Mouse (Mus musculus): ENCODE measurements around the gene Gm17374.
"Not testable (repeated sequence)": the region's sequence is repeated elsewhere in the genome, so short reads cannot be mapped to it uniquely, and the experiment has no call there.

Gene Gm17374

DNA sequence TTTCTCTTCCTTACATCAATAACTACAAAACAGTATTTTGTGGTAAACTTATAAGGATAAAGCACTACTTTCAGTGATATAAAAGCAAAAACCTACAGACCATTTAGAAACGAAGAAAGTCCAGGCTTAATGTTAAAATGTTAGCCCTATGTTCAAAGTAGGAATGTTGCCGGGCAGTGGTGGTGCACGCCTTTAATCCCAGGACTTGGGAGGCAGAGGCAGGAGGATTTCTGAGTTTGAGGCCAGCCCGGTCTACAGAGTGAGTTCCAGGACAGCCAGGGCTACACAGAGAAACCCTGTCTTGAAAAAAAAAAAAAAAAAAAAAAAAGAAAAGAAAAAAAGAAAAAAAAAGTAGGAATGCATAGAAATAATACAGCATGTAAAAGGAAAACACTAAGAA is at the start of gene Gm17374:
Gene Gm17374, plus strand, starts transcription at position 301 of the 400 bp plus-strand sequence.
- in situ Hi-C loops (cut with MboI, MseI), result loop anchor here (10.0 kb wide), 1 partner anchor 157 kb away; no protein-coding TSS in a partner anchor

- in situ Hi-C loops (cut with MboI, MseI), result no loop called here
Observed at GRCm38 (mm10) chr2:140104951-140105350, 46.9 kb upstream of the Gm17374 start.

DNA sequence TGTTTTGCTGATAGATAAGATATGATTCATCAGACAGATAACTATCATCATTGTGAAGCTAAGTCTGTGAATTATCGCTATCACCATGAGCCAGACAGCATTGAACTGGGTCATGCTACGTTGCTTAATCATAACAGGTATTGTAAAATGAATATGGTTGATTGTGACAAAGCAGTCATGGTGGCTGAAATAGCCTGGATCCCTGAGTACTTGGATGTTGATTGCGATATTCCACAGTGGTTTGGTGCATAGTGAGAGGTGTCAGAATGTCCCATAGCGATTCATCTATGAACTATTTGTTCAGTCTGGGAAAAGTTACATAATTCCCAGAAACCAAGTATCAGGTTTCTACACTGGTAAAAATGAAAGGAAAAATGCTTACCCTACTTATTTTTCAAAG is 44.2 kb upstream of the Gm17374 start:
- in situ Hi-C loops (cut with MboI, MseI), result no loop called here

GRCm38 (mm10) chr2:140108945-140109344 is 42.9 kb upstream of the Gm17374 start:
- in situ Hi-C loops (cut with MboI, MseI), result no loop called here

DNA sequence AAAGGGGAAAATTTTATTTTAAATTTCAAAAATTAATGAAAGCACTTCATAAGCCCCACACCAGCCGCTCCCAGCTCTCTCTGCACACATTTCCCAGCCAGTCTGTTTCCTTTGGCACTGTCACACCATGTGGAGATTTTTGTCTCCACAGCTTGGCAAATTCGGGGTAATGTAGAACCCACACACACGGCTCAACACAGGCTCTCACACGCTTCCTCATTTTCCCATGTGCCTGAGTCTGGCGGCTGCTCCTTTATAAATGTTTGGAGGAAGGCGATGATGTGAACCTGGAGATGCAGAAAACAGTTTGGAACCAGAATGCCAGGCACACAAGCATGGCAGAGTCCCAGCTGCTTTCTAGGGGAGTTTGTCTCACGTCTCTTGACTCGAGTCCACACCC is 38.0 kb upstream of the Gm17374 start:
- in situ Hi-C loops (cut with MboI, MseI), result no loop called here

DNA sequence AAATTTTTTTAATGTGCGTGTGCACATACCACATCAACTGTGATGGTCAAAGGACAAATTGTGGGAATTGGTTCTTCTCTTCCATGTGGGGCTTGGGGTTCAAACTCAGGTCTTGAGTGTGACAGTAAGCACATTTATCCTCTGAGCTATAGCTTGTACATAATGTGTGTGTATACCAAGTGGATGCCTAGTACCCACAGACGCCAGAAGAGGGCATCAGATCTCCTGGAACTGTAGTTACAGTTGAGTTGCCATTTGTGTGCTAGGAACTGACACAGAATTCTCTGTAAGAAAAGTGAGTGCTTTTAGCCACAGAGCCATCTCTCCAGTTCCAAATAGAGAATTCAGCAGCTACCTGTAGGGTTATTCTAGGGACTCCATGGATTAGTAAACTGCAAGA is 26.3 kb upstream of the Gm17374 start:
- in situ Hi-C loops (cut with MboI, MseI), result no loop called here

DNA sequence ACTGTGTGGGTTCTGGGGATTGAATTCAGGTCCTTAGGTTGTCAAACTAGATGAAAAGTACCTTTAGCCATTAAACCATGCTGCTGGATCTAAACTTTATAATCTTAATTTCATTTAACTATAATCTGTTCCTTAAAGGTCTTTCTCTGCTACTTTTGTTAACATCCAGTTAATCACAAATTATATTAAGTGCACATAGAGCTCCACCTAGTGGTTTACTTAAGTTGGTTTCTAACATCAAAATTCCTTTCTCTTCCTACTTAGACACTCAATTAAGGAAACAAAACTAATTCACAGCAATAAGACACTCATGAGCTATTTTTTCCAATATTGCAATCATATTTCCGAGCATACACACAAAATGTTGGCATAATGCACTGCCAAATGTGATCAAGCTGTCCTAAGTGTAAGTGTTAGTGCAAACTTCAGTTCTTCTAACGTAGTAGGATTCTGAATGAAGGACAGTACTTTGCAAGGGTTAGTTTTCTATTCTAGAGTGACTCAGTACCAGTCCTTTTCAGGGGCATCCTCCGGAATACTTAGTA is 7.4 kb downstream of the Gm17374 start:
- in situ Hi-C loops (cut with MboI, MseI), result loop anchor here (10.0 kb wide), 1 partner anchor 164 kb away; no protein-coding TSS in a partner anchor

DNA sequence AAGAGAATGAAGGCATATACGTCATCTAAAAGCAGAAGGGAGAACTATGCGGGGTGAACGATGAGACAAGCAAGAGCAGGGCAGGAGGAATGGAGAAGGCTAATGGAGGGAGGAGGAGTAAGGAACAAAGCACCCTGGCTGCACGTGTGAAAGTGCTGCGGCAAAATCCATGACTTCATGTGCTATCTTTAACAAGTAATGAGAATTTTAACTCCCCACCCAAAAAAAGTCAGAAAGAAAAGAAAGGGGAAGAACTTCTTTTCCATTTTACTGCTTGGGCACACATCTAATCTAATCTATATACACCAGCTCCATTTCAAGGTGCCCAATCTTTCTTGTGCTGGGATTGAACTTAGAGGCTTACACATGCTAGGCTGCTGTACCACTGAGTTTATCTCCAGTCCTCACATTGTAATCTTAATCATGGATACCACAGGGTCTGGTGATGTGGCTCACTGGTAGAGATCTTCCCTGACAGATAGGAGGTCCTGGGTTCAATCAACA is 11.6 kb downstream of the Gm17374 start:
- in situ Hi-C loops (cut with MboI, MseI), result no loop called here

DNA sequence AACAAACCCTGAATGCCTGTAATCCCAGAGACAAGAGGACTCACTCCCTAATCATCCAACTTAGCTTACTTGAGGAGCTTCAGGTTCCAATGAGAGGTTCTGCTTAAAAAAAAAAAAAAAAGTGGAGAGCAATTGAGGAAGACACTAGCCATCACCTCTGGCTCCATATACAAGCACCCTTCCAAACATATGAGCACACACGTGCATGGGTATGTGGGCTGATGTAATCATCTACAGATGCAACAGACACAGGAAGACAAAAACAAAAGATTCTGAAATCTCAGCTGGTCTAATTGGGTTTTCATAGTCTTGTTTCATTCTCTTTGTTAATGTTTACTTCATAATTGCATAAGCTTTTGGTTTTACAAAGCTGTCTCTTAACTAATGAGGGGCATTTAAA is 17.2 kb downstream of the Gm17374 start:
- in situ Hi-C loops (cut with MboI, MseI), result no loop called here

DNA sequence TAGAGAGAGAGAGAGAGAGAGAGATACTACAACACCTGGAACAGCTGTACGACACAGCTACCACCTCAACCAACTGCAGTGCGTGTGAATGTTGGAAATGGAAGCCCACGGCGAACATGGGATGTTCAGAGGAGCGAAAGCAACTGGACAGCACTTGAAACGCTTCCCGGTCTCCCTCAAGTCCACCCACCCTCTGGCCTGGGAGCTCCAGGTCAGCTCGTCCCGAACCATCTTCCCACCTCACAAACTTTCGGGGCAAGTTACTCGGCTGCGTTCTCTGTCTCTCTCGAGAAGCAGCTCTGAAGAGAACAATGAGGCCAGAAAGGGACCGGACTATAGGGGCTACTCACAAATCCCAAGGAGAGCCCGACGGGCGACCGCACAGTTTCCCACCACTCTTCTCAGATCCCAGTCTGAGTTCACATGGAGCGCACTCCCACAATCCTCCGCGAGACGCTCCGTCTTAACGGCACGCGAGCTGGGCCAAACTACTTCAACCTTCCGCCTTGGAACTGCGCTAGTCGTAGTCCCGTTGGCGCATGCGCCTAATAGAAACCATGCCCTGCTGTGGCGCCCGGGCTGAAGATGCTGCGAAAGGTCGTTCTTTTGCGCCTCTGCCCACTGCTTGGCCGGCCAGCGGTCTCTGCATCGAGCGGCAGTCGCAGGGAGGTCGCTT is 18.4 kb downstream of the Gm17374 start, which contains the start of the genes Esf1 and Ndufaf5:
Gene Esf1, minus strand, starts transcription at position 438 of the 676 bp plus-strand sequence.
Gene Ndufaf5, plus strand, starts transcription at position 523 of the 676 bp plus-strand sequence.
- in situ Hi-C loops (cut with MboI, MseI), result loop anchor here (10.0 kb wide), 1 partner anchor 225 kb away; the partner anchor contains the start of gene Macrod2

- in situ Hi-C loops (cut with MboI, MseI), result loop anchor here (10.0 kb wide), 1 partner anchor 224 kb away; the partner anchor contains the start of gene Macrod2
Observed at GRCm38 (mm10) chr2:140170803-140171553, 19.1 kb downstream of the Gm17374 start.

DNA sequence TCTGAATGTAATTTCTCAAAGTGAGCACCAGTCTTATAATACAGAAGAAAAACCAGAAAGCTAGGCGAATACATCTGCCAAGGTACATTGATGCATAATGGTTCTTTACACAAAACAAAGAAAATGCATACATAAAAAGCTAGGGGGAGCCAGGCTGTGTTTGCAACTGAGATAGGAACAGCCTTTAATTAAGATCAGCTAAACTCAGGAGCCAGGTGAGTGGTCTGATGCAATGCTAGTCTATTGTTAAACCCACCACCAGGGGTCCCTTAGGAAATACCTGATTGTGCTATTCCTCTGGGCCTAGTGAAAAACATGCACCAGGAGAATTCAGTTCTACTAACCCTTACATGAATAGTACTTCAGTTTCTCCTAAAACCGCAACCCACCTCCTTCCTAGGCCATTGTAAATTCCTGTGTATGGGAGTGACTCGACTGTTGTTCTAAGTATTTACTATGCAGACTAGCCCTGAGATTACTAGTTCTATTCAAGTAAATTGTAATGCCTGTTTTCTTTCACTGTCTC is 33.9 kb downstream of the Gm17374 start:
- in situ Hi-C loops (cut with MboI, MseI), result not testable (repeated sequence)

DNA sequence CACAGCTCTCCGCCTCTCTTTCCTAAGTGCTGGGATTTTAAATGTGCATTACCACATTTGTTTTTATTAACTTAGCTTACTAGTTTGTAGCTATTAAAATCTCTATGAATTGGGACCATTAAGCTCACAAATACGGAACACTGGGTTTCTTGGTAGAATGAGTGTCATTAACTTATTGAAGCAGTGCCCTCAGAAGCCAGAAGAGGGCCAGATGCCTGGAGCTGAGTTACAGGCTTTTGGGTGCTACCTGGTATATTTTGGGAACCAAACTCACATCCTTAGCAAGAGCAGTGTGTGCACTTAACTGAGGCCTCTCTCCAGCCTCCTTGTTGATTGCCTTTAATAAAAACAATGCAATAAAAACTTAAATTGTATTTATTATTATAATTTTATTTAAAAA is 48.9 kb downstream of the Gm17374 start:
- in situ Hi-C loops (cut with MboI, MseI), result loop anchor here (5.0 kb wide), 1 partner anchor 222 kb away; no protein-coding TSS in a partner anchor

DNA sequence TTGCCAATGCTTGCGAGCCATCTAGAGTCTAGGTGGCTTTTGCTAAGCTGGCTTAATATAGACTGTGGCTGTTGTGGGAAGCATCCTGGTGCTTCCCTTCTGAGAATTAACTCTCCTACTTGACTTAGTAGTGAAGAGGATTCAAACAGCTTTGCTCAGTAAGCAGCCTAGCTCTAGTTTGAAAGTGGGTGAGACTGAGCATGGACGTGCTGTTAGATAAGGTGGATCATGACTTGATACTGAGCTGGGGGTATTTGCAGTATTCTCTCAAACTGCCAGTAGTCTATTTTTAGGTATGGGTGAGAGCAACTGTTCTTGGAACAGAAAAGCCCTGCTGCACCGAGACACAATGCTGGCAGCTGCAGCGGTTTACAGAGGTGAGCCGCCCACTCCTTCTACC is 50.7 kb downstream of the Gm17374 start:
- in situ Hi-C loops (cut with MboI, MseI), result loop anchor here (5.0 kb wide), 1 partner anchor 220 kb away; no protein-coding TSS in a partner anchor

Measured in regulatory T cell (primary cell).